ENCODE assay signal across 7 mouse cellular contexts in genomic region chr11:5260942-5261459, GRCm38 (mm10). TPM values are rescaled to one million over a fixed set of nuclear protein-coding genes. Genes with fewer than 3 reads are reported as not detected.
A peak's percentile ranks its signal among the peaks of the same experiment; 100 is the strongest.
DNase-seq lines count a peak whose midpoint lies in the region; ATAC-seq and TF ChIP-seq lines count a peak whose summit lies in the region.

No protein-coding gene starts in this region.

- DNase-seq in CH12.LX (ENCODE audit: extremely low read depth) (peak; percentile 41), adipocyte (ENCODE audit: low spot score) (peak; percentile 37)
- DNase-seq in heart, postnatal 14 days: peak; percentile 59 to 60
- peak; percentile 70 for DNase-seq in limb, embryonic 11.5 days (ENCODE audit: low spot score)
- peak; percentile 68 for DNase-seq in midbrain, embryonic 10.5 days (ENCODE audit: low spot score)
- DNase-seq in stomach, postnatal 0 days (ENCODE audit: low spot score): peak; percentile 63

- TF ChIP-seq POLR2A in CH12.LX (IDR thresholded peaks at IDR 0.05; ENCODE audit: low read depth, low read length): no peak

- peak overlapping the region; percentile 67 to 79 (median 68) for H3K4me3 ChIP-seq in CH12.LX (replicated peaks in 1 of 3; ENCODE audit: low read depth in 2 of 3, low read length in 2 of 3, poor library complexity in 1 of 3)
- peak overlapping the region; percentile 95 for H3K4me3 ChIP-seq in embryonic facial prominence, embryonic 12.5 days
- H3K4me3 ChIP-seq in limb, embryonic 11.5 days (ENCODE audit: low read depth, low read length): peak overlapping the region; percentile 76
- peak overlapping the region; percentile 95 for H3K4me3 ChIP-seq in midbrain, embryonic 10.5 days
- peak overlapping the region; percentile 67 for H3K4me3 ChIP-seq in stomach, postnatal 0 days (ENCODE audit: low read depth, low read length)

- dilution Hi-C loops in CH12.LX (cut with MboI; ENCODE audit: extremely low pct_ligation_motif_present, extremely low pct_unique_long_range_greater_than_20kb, low sequenced_read_pairs): no loop called here

- ATAC-seq in embryonic facial prominence, embryonic 12.5 days (ENCODE audit: insufficient number of reproducible peaks, insufficient read depth, low FRiP score, low TSS enrichment): no peak
- ATAC-seq in limb, embryonic 11.5 days (ENCODE audit: insufficient number of reproducible peaks, low FRiP score, low TSS enrichment, low read depth): peak; percentile 10; the same call in 1 of the 2 replicates
- ATAC-seq in stomach, postnatal 0 days (ENCODE audit: low FRiP score, low TSS enrichment): peak; percentile 28

- peaks cover 11% of the 10 kb centered on the region for H3K27me3 ChIP-seq in CH12.LX (replicated peaks)
- H3K27me3 ChIP-seq in embryonic facial prominence, embryonic 12.5 days: no peaks in the 10 kb centered on the region
- H3K27me3 ChIP-seq in limb, embryonic 11.5 days (ENCODE audit: control insufficient read depth, insufficient read depth, low read length): no peaks in the 10 kb centered on the region
- H3K27me3 ChIP-seq in midbrain, embryonic 10.5 days (ENCODE audit: low read depth, poor library complexity, severe bottlenecking): peaks cover 30% of the 10 kb centered on the region
- no peaks in the 10 kb centered on the region for H3K27me3 ChIP-seq in stomach, postnatal 0 days (ENCODE audit: control insufficient read depth, insufficient read depth, low read length)

- H3K36me3 ChIP-seq in CH12.LX (replicated peaks in 1 of 2; ENCODE audit: control insufficient read depth in 1 of 2, insufficient read depth in 1 of 2, low read length in 1 of 2): no peaks in the 10 kb centered on the region
- no peaks in the 10 kb centered on the region for H3K36me3 ChIP-seq in embryonic facial prominence, embryonic 12.5 days
- no peaks in the 10 kb centered on the region for H3K36me3 ChIP-seq in limb, embryonic 11.5 days (ENCODE audit: control insufficient read depth, insufficient read depth, low read length)
- no peaks in the 10 kb centered on the region for H3K36me3 ChIP-seq in midbrain, embryonic 10.5 days
- H3K36me3 ChIP-seq in stomach, postnatal 0 days (ENCODE audit: control insufficient read depth, insufficient read depth, low read length): no peaks in the 10 kb centered on the region; the same call in 1 of the 2 replicates

- H3K27ac ChIP-seq in CH12.LX (ENCODE audit: insufficient read depth, low read depth): no peak overlapping the region
- peak overlapping the region; percentile 50 for H3K27ac ChIP-seq in embryonic facial prominence, embryonic 12.5 days
- H3K27ac ChIP-seq in limb, embryonic 11.5 days (replicated peaks; ENCODE audit: low read depth, low read length): no peak overlapping the region
- H3K27ac ChIP-seq in midbrain, embryonic 10.5 days (replicated peaks): peak overlapping the region; percentile 91
- peak overlapping the region; percentile 84 for H3K27ac ChIP-seq in stomach, postnatal 0 days (replicated peaks)

- H3K79me2 ChIP-seq in CH12.LX (replicated peaks; ENCODE audit: control insufficient read depth, extremely low read depth, insufficient read depth, poor library complexity, severe bottlenecking): no peaks in the 10 kb centered on the region

- peak overlapping the region; percentile 71 for H3K9ac ChIP-seq in CH12.LX (ENCODE audit: insufficient read depth, low read depth)
- H3K9ac ChIP-seq in embryonic facial prominence, embryonic 12.5 days: peak overlapping the region; percentile 88
- peak overlapping the region; percentile 83 for H3K9ac ChIP-seq in limb, embryonic 11.5 days (ENCODE audit: low read length)
- peak overlapping the region; percentile 75 for H3K9ac ChIP-seq in stomach, postnatal 0 days (ENCODE audit: low read length)

- H3K4me1 ChIP-seq in CH12.LX (ENCODE audit: control insufficient read depth in 1 of 2, insufficient read depth in 2 of 2): peaks cover 12 to 43% of the 10 kb centered on the region in 2 experiments
- H3K4me1 ChIP-seq in embryonic facial prominence, embryonic 12.5 days: peaks cover 20% of the 10 kb centered on the region
- peaks cover 7% of the 10 kb centered on the region for H3K4me1 ChIP-seq in limb, embryonic 11.5 days (ENCODE audit: control insufficient read depth, insufficient read depth, low read length)
- H3K4me1 ChIP-seq in midbrain, embryonic 10.5 days: peaks cover 35% of the 10 kb centered on the region
- H3K4me1 ChIP-seq in stomach, postnatal 0 days (replicated peaks; ENCODE audit: control insufficient read depth, insufficient read depth): no peaks in the 10 kb centered on the region; the same call in 1 of the 2 replicates

- no peak for TF ChIP-seq CTCF in CH12.LX (conservative IDR thresholded peaks at IDR 0.05 in 1 of 2, IDR thresholded peaks at IDR 0.05 in 1 of 2; ENCODE audit: low read depth in 2 of 2, low read length in 2 of 2)
- no peak for TF ChIP-seq CTCF in stomach, postnatal 0 days (IDR thresholded peaks at IDR 0.05; ENCODE audit: low read depth)

- in situ Hi-C loops in CH12.LX (cut with MboI; ENCODE audit: low pct_ligation_motif_present, low pct_unique_long_range_greater_than_20kb, low sequenced_read_pairs): no loop called here

- no peak for TF ChIP-seq EP300 in CH12.LX (IDR thresholded peaks at IDR 0.05; ENCODE audit: low read length)
- no peak for TF ChIP-seq EP300 in stomach, postnatal 0 days (optimal IDR thresholded peaks at IDR 0.05)

- intact Hi-C loops in heart, postnatal 14 days (cut with DNase I): loop anchor here (2.0 to 5.0 kb wide), 2 partner anchors 16 to 69 kb away; no protein-coding TSS in a partner anchor

- peak overlapping the region; percentile 73 for H3K4me2 ChIP-seq in CH12.LX (ENCODE audit: insufficient read depth, low read depth, poor library complexity, severe bottlenecking)
- peak overlapping the region; percentile 76 for H3K4me2 ChIP-seq in embryonic facial prominence, embryonic 12.5 days (replicated peaks)
- peak overlapping the region; percentile 83 for H3K4me2 ChIP-seq in limb, embryonic 11.5 days (ENCODE audit: low read depth, severe bottlenecking)
- peak overlapping the region; percentile 75 for H3K4me2 ChIP-seq in stomach, postnatal 0 days (replicated peaks; ENCODE audit: low read depth)

- no peak for TF ChIP-seq RAD21 in CH12.LX (IDR thresholded peaks at IDR 0.05; ENCODE audit: low read depth, low read length)

- H3K9me3 ChIP-seq in CH12.LX (replicated peaks; ENCODE audit: low read length): peaks cover 2% of the 10 kb centered on the region
- H3K9me3 ChIP-seq in embryonic facial prominence, embryonic 12.5 days: no peaks in the 10 kb centered on the region
- no peaks in the 10 kb centered on the region for H3K9me3 ChIP-seq in limb, embryonic 11.5 days (ENCODE audit: control insufficient read depth, low read length)
- H3K9me3 ChIP-seq in midbrain, embryonic 10.5 days (replicated peaks): no peaks in the 10 kb centered on the region
- no peaks in the 10 kb centered on the region for H3K9me3 ChIP-seq in stomach, postnatal 0 days (ENCODE audit: control insufficient read depth, low read length)

- WGBS in embryonic facial prominence, embryonic 12.5 days: under 1% methylated on average over 42 of the region's 42 CpGs
- WGBS in limb, embryonic 11.5 days: under 1% methylated on average over 42 of the region's 42 CpGs
- WGBS in midbrain, embryonic 10.5 days: 1% methylated on average over 42 of the region's 42 CpGs
- WGBS in stomach, postnatal 0 days: under 1% methylated on average over 34 of the region's 42 CpGs

TF ChIP-seq in CH12.LX, 34 proteins besides CTCF, POLR2A, EP300 and RAD21:
- TF ChIP-seq BHLHE40 (IDR thresholded peaks at IDR 0.05; ENCODE audit: low read depth, low read length) (no peak), PAX5 (IDR thresholded peaks at IDR 0.05; ENCODE audit: low read length) (no peak), CHD1 (IDR thresholded peaks at IDR 0.05; ENCODE audit: low read depth, low read length) (peak; percentile 73; the same call in 1 of the 2 replicates), MEF2A (IDR thresholded peaks at IDR 0.05; ENCODE audit: borderline replicate concordance, low read depth, low read length) (no peak), ZKSCAN1 (IDR thresholded peaks at IDR 0.05; ENCODE audit: borderline replicate concordance, low read depth, low read length) (no peak), ELF1 (IDR thresholded peaks at IDR 0.05; ENCODE audit: low read depth, low read length) (0 out of 2 replicates have a peak, but pooled peaks have one; percentile 38), ZNF384 (IDR thresholded peaks at IDR 0.05; ENCODE audit: low read depth, low read length) (no peak), UBTF (IDR thresholded peaks at IDR 0.05; ENCODE audit: low read depth, low read length) (peak; percentile 79), MAZ (IDR thresholded peaks at IDR 0.05; ENCODE audit: low read depth, low read length) (no peak)

RNA-seq across cellular contexts. Expression of gene Kremen1, which starts 0.4 kb away (rescaled TPM):
- total RNA-seq in CH12.LX (2012; rRNA removed): 9.9 and 11.8 TPM in 2 replicates
- 4.4 and 5.0 TPM in 2 replicates for total RNA-seq in CH12.LX (2014; rRNA removed)
- 6.9 and 7.3 TPM in 2 replicates for polyA plus RNA-seq in CH12.LX (2012; ENCODE audit: insufficient read length, low read depth)
- 23.3 and 24.7 TPM in 2 replicates for polyA plus RNA-seq in embryonic facial prominence, embryonic 12.5 days (2016; fragmentation: Nextera tagmentation; extraction: Ambion mirVana)
- total RNA-seq in heart, postnatal 14 days (2021): 10 to 100 TPM; 69.9 to 70.5 TPM
- 10.3 and 13.6 TPM in 2 replicates for polyA plus RNA-seq in limb, embryonic 11.5 days (2014; fragmentation: Nextera tagmentation; extraction: Ambion mirVana)
- 11.1 and 12.1 TPM in 2 replicates for polyA plus RNA-seq in midbrain, embryonic 10.5 days (2016; fragmentation: Nextera tagmentation; extraction: Ambion mirVana)
- polyA plus RNA-seq in stomach, postnatal 0 days (2015; fragmentation: Nextera tagmentation; extraction: Ambion mirVana): 12.7 and 13.4 TPM in 2 replicates

Comparison
In these comparisons a context has a peak if more than half of its experiments do, and no peak if none do; other contexts are left out.
1. H3K27ac ChIP-seq: peak in embryonic facial prominence, embryonic 12.5 days (single experiment), midbrain, embryonic 10.5 days (single experiment) and stomach, postnatal 0 days (single experiment); none in CH12.LX (single experiment) and limb, embryonic 11.5 days (single experiment).
2. Peak in every context shown above with its lines, with median percentiles within 50 percentile points of each other: DNase-seq, H3K4me2 ChIP-seq, H3K4me3 ChIP-seq and H3K9ac ChIP-seq.